Mouse (Mus musculus): ENCODE results near the gene Ctsl. TPM values are rescaled to one million over a fixed set of nuclear protein-coding genes. Genes with fewer than 3 reads are reported as not detected.

Ctsl gene
- polyA plus RNA-seq, 1 experiment from 2014 or later: 206 TPM

- no peak overlapping the region for H3K4me2 ChIP-seq (replicated peaks)
- H3K9ac ChIP-seq: no peak overlapping the region
- peaks cover 15% of the 10 kb centered on the region for H3K36me3 ChIP-seq
- peaks cover 17% of the 10 kb centered on the region for H3K4me1 ChIP-seq
- H3K27me3 ChIP-seq: no peaks in the 10 kb centered on the region
- H3K4me3 ChIP-seq: no peak overlapping the region
- WGBS: 81% methylated on average over 11 of the region's 11 CpGs
- no peaks in the 10 kb centered on the region for H3K9me3 ChIP-seq
- ATAC-seq (ENCODE audit: low FRiP score, low read depth): no peak
- H3K27ac ChIP-seq: no peak overlapping the region
Measured at GRCm38 (mm10) chr13:64309842-64310241, 60.8 kb downstream of the Ctsl start.

Other genes starting within 250 kb of the Ctsl start
- 4.5 and 5.3 TPM in 2 replicates for gene Slc35d2, start 241.5 kb downstream of the Ctsl start, polyA plus RNA-seq (2015; fragmentation: Nextera tagmentation; extraction: Ambion mirVana)
- 17.0 and 18.3 TPM in 2 replicates for gene Zfp367, start 217.7 kb downstream of the Ctsl start, polyA plus RNA-seq (2015; fragmentation: Nextera tagmentation; extraction: Ambion mirVana)
- 25.6 and 28.2 TPM in 2 replicates for gene Habp4, start 209.1 kb downstream of the Ctsl start, polyA plus RNA-seq (2015; fragmentation: Nextera tagmentation; extraction: Ambion mirVana)
- 17.0 and 22.0 TPM in 2 replicates for gene Cdc14b, start 95.6 kb downstream of the Ctsl start, polyA plus RNA-seq (2015; fragmentation: Nextera tagmentation; extraction: Ambion mirVana)
- gene Aaed1, start 58.2 kb downstream of the Ctsl start, polyA plus RNA-seq (2015; fragmentation: Nextera tagmentation; extraction: Ambion mirVana): 38.9 and 41.4 TPM in 2 replicates
- 16.7 and 17.3 TPM in 2 replicates for gene Cdk20, start 61.4 kb upstream of the Ctsl start, polyA plus RNA-seq (2015; fragmentation: Nextera tagmentation; extraction: Ambion mirVana)
- gene Fam240b, start 126.9 kb upstream of the Ctsl start, polyA plus RNA-seq (2015; fragmentation: Nextera tagmentation; extraction: Ambion mirVana): not detected in 2 replicates